Mouse (Mus musculus): ENCODE results near the gene Pitpnm1. TPM values are rescaled to one million over a fixed set of nuclear protein-coding genes. Genes with fewer than 3 reads are reported as not detected.

Pitpnm1 gene
- total and polyA plus RNA-seq, 2 experiments from 2014 or later = 127 to 187 TPM

- ATAC-seq (ENCODE audit: low FRiP score) (no peak), DNase-seq (ENCODE audit: low spot score) (no peak)
- H3K9me3 ChIP-seq (ENCODE audit: low read length) = no peaks in the 10 kb centered on the region
- H3K27me3 ChIP-seq (ENCODE audit: insufficient read depth, low read length) = no peaks in the 10 kb centered on the region
- H3K9ac ChIP-seq (replicated peaks; ENCODE audit: low read length, poor library complexity, severe bottlenecking) = no peak overlapping the region
- H3K4me1 ChIP-seq (ENCODE audit: insufficient read depth, low read length) = no peaks in the 10 kb centered on the region
- 71% methylated on average over 8 of the region's 8 CpGs for WGBS
- no peak overlapping the region for H3K4me2 ChIP-seq (ENCODE audit: low read depth, low read length, poor library complexity, severe bottlenecking)
- H3K36me3 ChIP-seq (ENCODE audit: insufficient read depth, low read length) = no peaks in the 10 kb centered on the region
- no peak overlapping the region for H3K4me3 ChIP-seq (ENCODE audit: low read depth, low read length)
- TF ChIP-seq CTCF (IDR thresholded peaks at IDR 0.05) = no peak
- H3K27ac ChIP-seq (ENCODE audit: low read depth, low read length) = no peak overlapping the region
Observed at GRCm38 (mm10) chr19:4055216-4055946, 44.4 kb upstream of the Pitpnm1 start.

- no peaks in the 10 kb centered on the region for H3K9me3 ChIP-seq (ENCODE audit: low read length)
- TF ChIP-seq CTCF (IDR thresholded peaks at IDR 0.05) = no peak
- no peaks in the 10 kb centered on the region for H3K27me3 ChIP-seq (ENCODE audit: insufficient read depth, low read length)
- ATAC-seq (ENCODE audit: low FRiP score) = no peak
- no peak for DNase-seq (ENCODE audit: low spot score)
- WGBS = 63% methylated on average over 15 of the region's 15 CpGs
- no peak overlapping the region for H3K9ac ChIP-seq (replicated peaks; ENCODE audit: low read length, poor library complexity, severe bottlenecking)
- H3K27ac ChIP-seq (ENCODE audit: low read depth, low read length) = no peak overlapping the region
- H3K36me3 ChIP-seq (ENCODE audit: insufficient read depth, low read length) = no peaks in the 10 kb centered on the region
- H3K4me1 ChIP-seq (ENCODE audit: insufficient read depth, low read length) = no peaks in the 10 kb centered on the region
- no peak overlapping the region for H3K4me3 ChIP-seq (ENCODE audit: low read depth, low read length)
- H3K4me2 ChIP-seq (ENCODE audit: low read depth, low read length, poor library complexity, severe bottlenecking) = no peak overlapping the region
Observed at GRCm38 (mm10) chr19:4055947-4056693, 43.7 kb upstream of the Pitpnm1 start.

GRCm38 (mm10) chr19:4056727-4057126 is 43.1 kb upstream of the Pitpnm1 start:
- TF ChIP-seq CTCF (IDR thresholded peaks at IDR 0.05) = no peak
- Histone ChIP-seq H3K4me1 (ENCODE audit: insufficient read depth, low read length) (no peaks in the 10 kb centered on the region), H3K4me3 (ENCODE audit: low read depth, low read length) (no peak overlapping the region), H3K9me3 (ENCODE audit: low read length) (no peaks in the 10 kb centered on the region), H3K9ac (replicated peaks; ENCODE audit: low read length, poor library complexity, severe bottlenecking) (no peak overlapping the region), H3K36me3 (ENCODE audit: insufficient read depth, low read length) (no peaks in the 10 kb centered on the region), H3K27me3 (ENCODE audit: insufficient read depth, low read length) (no peaks in the 10 kb centered on the region), H3K27ac (ENCODE audit: low read depth, low read length) (no peak overlapping the region), H3K4me2 (ENCODE audit: low read depth, low read length, poor library complexity, severe bottlenecking) (no peak overlapping the region)
- DNase-seq (ENCODE audit: low spot score) (no peak), ATAC-seq (ENCODE audit: low FRiP score) (no peak)
- WGBS = 44% methylated on average over 4 of the region's 4 CpGs

- Histone ChIP-seq H3K4me3 (ENCODE audit: low read depth, low read length) (no peak overlapping the region), H3K4me1 (ENCODE audit: insufficient read depth, low read length) (no peaks in the 10 kb centered on the region), H3K27ac (ENCODE audit: low read depth, low read length) (no peak overlapping the region), H3K9ac (replicated peaks; ENCODE audit: low read length, poor library complexity, severe bottlenecking) (no peak overlapping the region), H3K27me3 (ENCODE audit: insufficient read depth, low read length) (no peaks in the 10 kb centered on the region), H3K36me3 (ENCODE audit: insufficient read depth, low read length) (no peaks in the 10 kb centered on the region), H3K4me2 (ENCODE audit: low read depth, low read length, poor library complexity, severe bottlenecking) (no peak overlapping the region), H3K9me3 (ENCODE audit: low read length) (no peaks in the 10 kb centered on the region)
- WGBS = 85% methylated on average over 13 of the region's 13 CpGs
- ATAC-seq (ENCODE audit: low FRiP score) (no peak), DNase-seq (ENCODE audit: low spot score) (no peak)
- no peak for TF ChIP-seq CTCF (IDR thresholded peaks at IDR 0.05)
Observed at GRCm38 (mm10) chr19:4057389-4057788, 42.4 kb upstream of the Pitpnm1 start.

GRCm38 (mm10) chr19:4057962-4058361 is 41.8 kb upstream of the Pitpnm1 start:
- Histone ChIP-seq H3K9me3 (ENCODE audit: low read length) (no peaks in the 10 kb centered on the region), H3K4me2 (ENCODE audit: low read depth, low read length, poor library complexity, severe bottlenecking) (no peak overlapping the region), H3K4me3 (ENCODE audit: low read depth, low read length) (no peak overlapping the region), H3K36me3 (ENCODE audit: insufficient read depth, low read length) (no peaks in the 10 kb centered on the region), H3K4me1 (ENCODE audit: insufficient read depth, low read length) (no peaks in the 10 kb centered on the region), H3K27me3 (ENCODE audit: insufficient read depth, low read length) (no peaks in the 10 kb centered on the region), H3K9ac (replicated peaks; ENCODE audit: low read length, poor library complexity, severe bottlenecking) (no peak overlapping the region), H3K27ac (ENCODE audit: low read depth, low read length) (no peak overlapping the region)
- no peak for DNase-seq (ENCODE audit: low spot score)
- whole genome bisulfite sequencing = 95% methylated on average over 7 of the region's 7 CpGs
- no peak for TF ChIP-seq CTCF (IDR thresholded peaks at IDR 0.05)
- ATAC-seq (ENCODE audit: low FRiP score) = no peak

GRCm38 (mm10) chr19:4058581-4058980 is 41.2 kb upstream of the Pitpnm1 start:
- Histone ChIP-seq H3K27me3 (ENCODE audit: insufficient read depth, low read length) (no peaks in the 10 kb centered on the region), H3K4me1 (ENCODE audit: insufficient read depth, low read length) (no peaks in the 10 kb centered on the region), H3K4me2 (ENCODE audit: low read depth, low read length, poor library complexity, severe bottlenecking) (no peak overlapping the region), H3K9me3 (ENCODE audit: low read length) (no peaks in the 10 kb centered on the region), H3K9ac (replicated peaks; ENCODE audit: low read length, poor library complexity, severe bottlenecking) (no peak overlapping the region), H3K4me3 (ENCODE audit: low read depth, low read length) (no peak overlapping the region), H3K27ac (ENCODE audit: low read depth, low read length) (no peak overlapping the region), H3K36me3 (ENCODE audit: insufficient read depth, low read length) (no peaks in the 10 kb centered on the region)
- no peak for TF ChIP-seq CTCF (IDR thresholded peaks at IDR 0.05)
- no peak for ATAC-seq (ENCODE audit: low FRiP score)
- DNase-seq (ENCODE audit: low spot score) = no peak
- WGBS = 90% methylated on average over 5 of the region's 5 CpGs
